Mouse (Mus musculus): ENCODE measurements at regions not wholly inside any gene's neighbourhood (a gene's known extent, or its start where the extent isn't known, plus 50 kb on each side); places are given as distances from the start of the nearest gene placed in this dataset.
A peak's percentile ranks its signal among the peaks of the same experiment; 100 is the strongest.

GRCm38 (mm10) chr17:62417584-62417983 lies 463.5 kb downstream of the Efna5 start:
- no peak for DNase-seq (ENCODE audit: low spot score)

- peak; percentile 74 for DNase-seq (ENCODE audit: low spot score)
Observed at GRCm38 (mm10) chr17:62415152-62415551, 466.0 kb downstream of the Efna5 start.

- DNase-seq (ENCODE audit: low spot score) = peak; percentile 21
Observed at GRCm38 (mm10) chr17:62412666-62413180, 468.4 kb downstream of the Efna5 start.

- DNase-seq (ENCODE audit: low spot score) = no peak
Observed at GRCm38 (mm10) chr17:62403739-62404138, 477.4 kb downstream of the Efna5 start.

DNA sequence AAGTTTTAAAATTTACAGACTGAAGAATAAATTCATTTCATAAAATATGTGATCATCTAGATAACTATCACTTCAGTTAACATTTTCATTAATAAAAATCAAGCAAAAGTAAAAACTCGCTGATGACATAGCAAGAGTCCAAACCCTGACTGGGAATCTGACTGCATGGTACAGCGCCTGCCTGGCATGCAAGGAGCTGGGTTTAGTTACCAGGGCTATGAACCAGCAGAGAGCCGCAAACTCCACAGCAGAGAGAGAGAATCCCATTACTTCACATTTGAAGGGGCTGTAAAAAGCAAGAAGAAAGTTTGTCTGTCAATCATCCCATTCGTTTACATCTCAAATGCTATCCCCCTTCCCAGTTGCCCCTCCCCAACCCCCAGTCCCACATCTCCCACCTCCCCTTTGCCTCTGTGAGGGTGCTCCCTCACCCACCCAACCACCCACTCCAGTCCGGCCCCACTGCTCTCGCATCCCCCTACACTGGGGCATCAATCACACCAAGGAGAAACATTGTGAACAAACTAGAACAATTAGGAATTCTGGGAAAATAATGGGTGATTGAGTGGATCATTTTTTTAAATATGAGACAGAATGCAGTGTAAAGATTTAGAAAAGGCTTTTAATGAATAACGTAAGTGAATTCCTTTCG lies 487.6 kb downstream of the Efna5 start:
- DNase-seq (ENCODE audit: low spot score) = no peak

DNA sequence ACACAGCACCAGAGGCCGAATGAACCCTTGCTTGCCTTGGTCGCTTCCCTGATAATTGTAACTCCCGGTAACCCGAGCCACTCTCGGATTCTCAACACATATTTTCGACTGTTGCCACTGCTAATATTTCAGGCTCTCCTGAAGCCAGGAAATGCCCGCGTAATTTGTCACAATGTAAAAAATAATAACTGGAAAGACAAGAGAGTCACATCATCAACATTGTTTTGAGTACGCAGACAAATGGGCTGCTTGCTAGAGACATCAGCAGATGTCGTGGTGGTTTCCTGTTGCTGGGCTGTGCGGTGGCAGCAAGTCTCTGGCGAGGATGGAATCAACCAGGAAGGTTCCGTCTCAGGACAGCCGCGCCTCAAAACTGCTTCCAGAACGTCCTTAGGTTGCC lies 497.1 kb downstream of the Efna5 start:
- DNase-seq (ENCODE audit: low spot score) = no peak

DNA sequence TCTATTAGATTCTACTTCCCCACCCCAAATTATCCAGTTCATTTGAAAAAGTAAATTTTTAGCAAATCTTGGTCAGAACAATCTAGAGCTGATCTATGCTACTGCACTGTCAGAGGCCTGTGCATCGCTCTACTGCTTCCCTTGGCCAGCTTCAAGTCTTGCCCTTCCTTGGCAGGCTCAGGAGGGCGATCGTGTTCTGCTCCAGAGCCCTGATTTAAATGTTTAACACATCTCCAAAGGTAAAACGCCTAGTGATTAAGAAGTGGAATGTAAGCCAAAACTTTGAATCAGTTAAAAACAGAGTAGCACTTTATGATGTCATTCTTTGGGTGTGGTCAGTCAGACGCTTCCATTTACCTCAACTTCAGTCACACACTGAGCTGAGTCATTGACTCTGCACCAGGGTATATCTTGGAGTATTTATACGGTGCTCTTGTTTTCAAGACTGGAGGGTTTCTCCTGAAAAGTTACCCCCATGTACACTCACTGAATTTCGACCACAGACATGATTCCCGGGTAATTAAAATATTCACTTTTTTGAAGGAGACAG lies 502.2 kb downstream of the Efna5 start:
- no peak for DNase-seq (ENCODE audit: low spot score)

- DNase-seq (ENCODE audit: low spot score) = no peak
Observed at GRCm38 (mm10) chr17:62369100-62369499, 512.0 kb downstream of the Efna5 start.

- DNase-seq (ENCODE audit: low spot score) = no peak
Observed at GRCm38 (mm10) chr17:62367937-62368336, 513.2 kb downstream of the Efna5 start.

DNA sequence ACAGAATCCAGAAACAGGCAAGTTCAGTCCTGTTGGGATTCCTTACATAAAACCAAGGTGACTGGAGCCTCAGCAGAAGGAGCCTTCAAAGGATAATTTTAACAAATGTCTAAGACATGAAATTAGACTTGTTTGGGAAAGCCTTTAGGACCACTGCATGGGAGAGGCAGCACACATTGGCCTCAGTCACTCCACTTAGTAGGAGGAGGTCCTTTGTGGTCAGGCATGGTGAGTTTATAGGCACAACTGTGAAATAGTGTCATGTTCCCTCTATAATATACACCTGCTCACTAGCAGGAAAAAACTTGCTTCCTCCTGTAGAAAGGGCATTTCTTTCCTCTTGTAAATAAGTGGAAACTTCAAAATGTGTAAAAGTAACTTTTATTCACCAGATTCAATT lies 522.8 kb downstream of the Efna5 start:
- no peak for DNase-seq (ENCODE audit: low spot score)

- no peak for DNase-seq (ENCODE audit: low spot score)
Observed at GRCm38 (mm10) chr17:62337890-62338557, 543.1 kb downstream of the Efna5 start.

DNA sequence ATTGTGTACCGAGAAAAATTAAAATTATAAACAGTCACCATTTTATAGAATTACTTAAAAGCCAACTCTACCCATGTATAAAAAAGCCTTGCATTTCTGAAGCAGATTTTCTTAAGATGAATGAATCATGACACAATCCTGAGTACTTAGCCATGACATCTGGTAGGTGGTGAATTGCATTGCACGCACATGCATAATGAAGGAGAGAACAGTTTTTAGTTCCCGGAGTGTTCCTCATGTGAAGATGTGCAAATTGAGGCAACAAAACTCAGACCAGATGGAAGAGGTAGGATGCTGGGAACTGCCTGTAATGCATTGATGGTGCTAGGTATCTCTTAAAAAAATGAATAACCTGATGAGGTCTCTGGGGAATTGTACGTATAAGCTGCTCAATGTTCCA lies 550.9 kb downstream of the Efna5 start:
- no peak for DNase-seq (ENCODE audit: low spot score)

GRCm38 (mm10) chr17:62326844-62327243 lies 554.3 kb downstream of the Efna5 start:
- DNase-seq (ENCODE audit: low spot score) = no peak

GRCm38 (mm10) chr17:62319033-62319432 lies 562.1 kb downstream of the Efna5 start:
- DNase-seq (ENCODE audit: low spot score) = no peak

DNA sequence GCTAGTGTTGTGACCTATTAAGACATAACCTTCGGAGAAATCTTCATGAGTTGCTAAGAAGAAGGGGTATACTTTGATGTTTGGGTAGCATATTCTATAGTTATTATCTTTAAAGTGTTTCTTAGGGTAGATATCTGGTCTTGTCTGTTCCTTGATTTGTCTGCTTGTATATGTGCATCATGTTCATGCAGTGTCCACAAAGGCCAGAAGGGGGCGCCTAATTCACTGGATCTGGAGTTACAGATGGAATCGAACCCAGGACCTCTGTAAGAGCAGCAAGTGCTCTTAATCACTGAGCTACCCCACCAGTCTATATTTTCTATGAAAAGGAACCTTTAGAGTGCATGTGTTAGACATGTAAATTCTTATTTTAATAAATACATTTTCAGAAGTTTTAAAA lies 571.1 kb downstream of the Efna5 start:
- no peak for DNase-seq (ENCODE audit: low spot score)

GRCm38 (mm10) chr17:62307111-62307510 lies 574.0 kb downstream of the Efna5 start:
- DNase-seq (ENCODE audit: low spot score) = no peak

GRCm38 (mm10) chr17:62306524-62306923 lies 574.6 kb downstream of the Efna5 start:
- DNase-seq (ENCODE audit: low spot score) = no peak

GRCm38 (mm10) chr17:62305140-62305539 lies 576.0 kb downstream of the Efna5 start:
- no peak for DNase-seq (ENCODE audit: low spot score)

GRCm38 (mm10) chr17:62304073-62304472 lies 577.0 kb downstream of the Efna5 start:
- DNase-seq (ENCODE audit: low spot score) = no peak

GRCm38 (mm10) chr17:62299875-62300274 lies 581.2 kb downstream of the Efna5 start:
- DNase-seq (ENCODE audit: low spot score) = no peak

DNA sequence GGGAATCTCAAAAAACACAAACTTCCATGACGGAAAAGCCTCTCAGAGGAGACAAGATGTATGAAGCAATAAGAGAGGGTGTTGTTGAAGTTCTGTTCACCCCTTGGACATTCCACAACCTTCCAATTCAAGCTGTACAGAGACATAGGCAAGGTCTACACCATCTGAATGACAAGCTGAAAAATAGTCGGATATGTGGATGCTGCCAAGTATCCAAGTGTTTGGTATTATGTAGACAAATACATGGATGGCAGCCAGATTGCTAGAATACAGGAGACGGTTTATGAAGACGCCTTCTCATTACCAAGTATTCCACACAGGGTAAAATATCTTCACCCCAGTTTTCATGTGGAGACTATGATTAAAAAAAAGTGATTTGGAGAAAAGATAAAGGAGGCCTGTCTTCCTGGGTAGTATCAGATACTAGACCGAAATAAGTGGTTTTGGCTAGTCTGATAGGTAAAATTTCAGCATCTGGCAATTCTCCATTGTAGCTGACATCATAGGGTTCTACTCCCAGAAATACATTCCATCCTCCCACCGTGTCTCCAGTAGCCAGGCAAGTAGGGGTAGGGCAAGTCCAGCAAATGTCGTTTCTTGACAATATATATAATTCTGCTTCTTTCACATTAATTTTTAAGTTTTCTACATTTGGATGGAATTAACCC lies 583.6 kb downstream of the Efna5 start:
- no peak for DNase-seq (ENCODE audit: low spot score)

DNA sequence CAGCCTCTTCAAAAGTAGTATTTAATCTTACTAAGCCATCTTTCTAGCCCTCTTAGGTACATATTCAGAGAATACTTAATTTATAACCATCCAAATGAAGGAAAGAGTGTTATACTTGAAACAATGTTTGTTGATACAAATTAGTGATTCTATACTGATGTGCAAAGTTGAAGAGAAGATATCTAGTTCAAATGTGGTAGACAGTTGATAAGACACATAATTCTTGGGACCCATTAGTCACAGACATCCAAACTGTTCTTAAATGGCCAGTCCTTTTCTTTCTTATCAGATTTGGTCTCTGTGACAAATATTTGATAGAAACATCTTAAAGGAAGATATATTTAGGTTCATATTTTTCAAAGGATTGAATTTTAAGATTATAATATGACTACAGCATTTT lies 585.7 kb downstream of the Efna5 start:
- DNase-seq (ENCODE audit: low spot score) = no peak

Measured in gastrocnemius, adult 18-20 months (tissue).